Mouse (Mus musculus): ENCODE measurements around the gene Syne3. TPM values are rescaled to one million over a fixed set of nuclear protein-coding genes. Genes with fewer than 3 reads are reported as not detected.

Syne3 gene
- total and polyA plus RNA-seq, 3 experiments, result 4.9 to 10.7 TPM; not detected in 1

GRCm38 (mm10) chr12:104917927-104918326, 91.7 kb downstream of the Syne3 start:
- DNase-seq (ENCODE audit: low read depth, low spot score), result no peak
- no peak overlapping the region for H3K4me3 ChIP-seq (ENCODE audit: control insufficient read depth in 1 of 2, insufficient read depth in 1 of 2, low read depth in 2 of 2, low read length in 2 of 2)
- H3K9ac ChIP-seq (ENCODE audit: control insufficient read depth, low read depth, low read length, poor library complexity, severe bottlenecking), result no peak overlapping the region

GRCm38 (mm10) chr12:104917297-104917696, 92.3 kb downstream of the Syne3 start:
- Histone ChIP-seq H3K27me3 (ENCODE audit: control insufficient read depth in 1 of 2, insufficient read depth in 2 of 2, low read length in 2 of 2) (no peaks in the 10 kb centered on the region), H3K9ac (ENCODE audit: control insufficient read depth, low read depth, low read length, poor library complexity, severe bottlenecking) (no peak overlapping the region), H3K4me1 (ENCODE audit: control insufficient read depth in 1 of 2, insufficient read depth in 2 of 2, low read length in 2 of 2) (no peaks in the 10 kb centered on the region), H3K36me3 (ENCODE audit: control insufficient read depth in 1 of 2, insufficient read depth in 2 of 2, low read length in 2 of 2) (no peaks in the 10 kb centered on the region), H3K79me2 (ENCODE audit: control insufficient read depth, insufficient read depth, low read length, poor library complexity) (no peaks in the 10 kb centered on the region), H3K4me3 (ENCODE audit: control insufficient read depth in 1 of 2, insufficient read depth in 1 of 2, low read depth in 2 of 2, low read length in 2 of 2) (no peak overlapping the region), H3K27ac (ENCODE audit: control insufficient read depth, low read depth, low read length) (no peak overlapping the region), H3K9me3 (replicated peaks; ENCODE audit: insufficient read depth, low read length) (no peaks in the 10 kb centered on the region)
- DNase-seq (ENCODE audit: low read depth, low spot score), result no peak
- TF ChIP-seq TBP (IDR thresholded peaks at IDR 0.05; ENCODE audit: low read depth, low read length) (no peak), JUND (IDR thresholded peaks at IDR 0.05; ENCODE audit: low read depth, low read length) (no peak), ETS1 (IDR thresholded peaks at IDR 0.05; ENCODE audit: low read depth, low read length) (no peak), MXI1 (IDR thresholded peaks at IDR 0.05; ENCODE audit: low read depth, low read length) (no peak), USF2 (IDR thresholded peaks at IDR 0.05; ENCODE audit: borderline replicate concordance in 1 of 2, insufficient read depth in 1 of 2, low read depth in 1 of 2, low read length in 2 of 2) (no peak), UBTF (IDR thresholded peaks at IDR 0.05; ENCODE audit: borderline replicate concordance, insufficient read depth, low read depth, low read length) (no peak), MYB (IDR thresholded peaks at IDR 0.05; ENCODE audit: low read depth, low read length) (no peak), ZNF384 (IDR thresholded peaks at IDR 0.05; ENCODE audit: low read depth, low read length) (no peak), NELFE (IDR thresholded peaks at IDR 0.05; ENCODE audit: low read depth, low read length) (no peak), SIN3A (IDR thresholded peaks at IDR 0.05; ENCODE audit: low read length) (no peak), TAL1 (IDR thresholded peaks at IDR 0.05; ENCODE audit: low read length) (no peak), KAT2A (conservative IDR thresholded peaks at IDR 0.05; ENCODE audit: low read depth, low read length) (no peak)

More at GRCm38 (mm10) chr12:104917927-104918326, 91.7 kb downstream of the Syne3 start:
- no peaks in the 10 kb centered on the region for H3K9me3 ChIP-seq (replicated peaks; ENCODE audit: insufficient read depth, low read length)
- no peaks in the 10 kb centered on the region for H3K36me3 ChIP-seq (ENCODE audit: control insufficient read depth in 1 of 2, insufficient read depth in 2 of 2, low read length in 2 of 2)
- TF ChIP-seq KAT2A (conservative IDR thresholded peaks at IDR 0.05; ENCODE audit: low read depth, low read length), result no peak
- no peak for TF ChIP-seq MAZ (IDR thresholded peaks at IDR 0.05; ENCODE audit: low read depth, low read length)
- TF ChIP-seq MXI1 (IDR thresholded peaks at IDR 0.05; ENCODE audit: low read depth, low read length), result no peak
- no peak for TF ChIP-seq CHD2 (IDR thresholded peaks at IDR 0.05; ENCODE audit: low read length)
- TF ChIP-seq POLR2AphosphoS5 (IDR thresholded peaks at IDR 0.05; ENCODE audit: borderline replicate concordance, low read depth, low read length), result no peak
- TF ChIP-seq GATA1 (IDR thresholded peaks at IDR 0.05; ENCODE audit: low read depth, low read length), result no peak
- TF ChIP-seq USF2 (IDR thresholded peaks at IDR 0.05; ENCODE audit: borderline replicate concordance in 1 of 2, insufficient read depth in 1 of 2, low read depth in 1 of 2, low read length in 2 of 2), result no peak
- no peak for TF ChIP-seq ZNF384 (IDR thresholded peaks at IDR 0.05; ENCODE audit: low read depth, low read length)
- no peak for TF ChIP-seq USF1 (IDR thresholded peaks at IDR 0.05; ENCODE audit: low read depth, low read length)
- TF ChIP-seq ELF1 (IDR thresholded peaks at IDR 0.05; ENCODE audit: low read depth, low read length), result no peak
- TF ChIP-seq UBTF (IDR thresholded peaks at IDR 0.05; ENCODE audit: borderline replicate concordance, insufficient read depth, low read depth, low read length), result no peak
- no peak for TF ChIP-seq CHD1 (IDR thresholded peaks at IDR 0.05; ENCODE audit: low read depth, low read length)
- no peak for TF ChIP-seq RAD21 (IDR thresholded peaks at IDR 0.05; ENCODE audit: low read depth, low read length)
- TF ChIP-seq SMC3 (IDR thresholded peaks at IDR 0.05; ENCODE audit: low read depth, low read length), result no peak
- TF ChIP-seq MEF2A (IDR thresholded peaks at IDR 0.05; ENCODE audit: extremely low read depth, insufficient replicate concordance, low read depth, low read length, poor library complexity, severe bottlenecking), result no peak
- TF ChIP-seq BHLHE40 (IDR thresholded peaks at IDR 0.05; ENCODE audit: borderline replicate concordance, low read depth, low read length), result no peak
- TF ChIP-seq MAX (IDR thresholded peaks at IDR 0.05; ENCODE audit: low read length), result no peak
- no peaks in the 10 kb centered on the region for H3K27me3 ChIP-seq (ENCODE audit: control insufficient read depth in 1 of 2, insufficient read depth in 2 of 2, low read length in 2 of 2)
- H3K4me1 ChIP-seq (ENCODE audit: control insufficient read depth in 1 of 2, insufficient read depth in 2 of 2, low read length in 2 of 2), result no peaks in the 10 kb centered on the region
- H3K27ac ChIP-seq (ENCODE audit: control insufficient read depth, low read depth, low read length), result no peak overlapping the region
- no peaks in the 10 kb centered on the region for H3K79me2 ChIP-seq (ENCODE audit: control insufficient read depth, insufficient read depth, low read length, poor library complexity)
